Mouse (Mus musculus) retina, postnatal 1 day (tissue): ENCODE measurements around the gene Ppia.
"Not testable (repeated sequence)": the region's sequence is repeated elsewhere in the genome, so short reads cannot be mapped to it uniquely, and the experiment has no call there.

Experiments
- DNase-seq: peaks from one replicate; pipeline ENCODE4 v3.0.0-alpha.2; 2012

Ppia gene

GRCm38 (mm10) chr11:6404699-6405566, 10.3 kb upstream of the Ppia start:
- DNase-seq = no peak

DNA sequence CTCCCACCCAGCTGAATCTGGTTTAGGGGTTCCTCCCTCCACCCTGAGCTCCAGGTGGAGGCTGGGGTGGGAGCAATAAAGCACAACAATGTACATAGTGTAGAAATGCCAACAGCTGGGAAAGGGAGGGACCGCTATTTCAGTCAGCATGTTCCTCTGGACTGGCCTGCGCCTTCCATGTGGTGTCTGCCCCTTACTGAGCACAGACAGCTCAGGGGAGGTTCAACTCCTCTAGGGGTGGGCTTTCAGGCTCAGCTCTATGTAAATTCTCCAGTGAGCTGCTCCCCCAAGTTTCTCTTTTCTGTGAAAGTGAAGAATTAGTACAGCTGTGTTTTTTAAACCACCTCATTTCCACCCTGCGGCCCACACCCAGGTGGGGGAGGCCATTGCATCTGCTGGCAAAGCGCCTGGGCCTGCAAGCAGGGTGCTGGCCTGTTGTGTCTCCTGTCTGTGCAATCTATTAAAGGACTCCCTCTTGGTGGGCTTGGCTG, 9.6 kb upstream of the Ppia start:
- no peak for DNase-seq

- no peak for DNase-seq
Measured at GRCm38 (mm10) chr11:6406251-6407161, 8.7 kb upstream of the Ppia start.

DNA sequence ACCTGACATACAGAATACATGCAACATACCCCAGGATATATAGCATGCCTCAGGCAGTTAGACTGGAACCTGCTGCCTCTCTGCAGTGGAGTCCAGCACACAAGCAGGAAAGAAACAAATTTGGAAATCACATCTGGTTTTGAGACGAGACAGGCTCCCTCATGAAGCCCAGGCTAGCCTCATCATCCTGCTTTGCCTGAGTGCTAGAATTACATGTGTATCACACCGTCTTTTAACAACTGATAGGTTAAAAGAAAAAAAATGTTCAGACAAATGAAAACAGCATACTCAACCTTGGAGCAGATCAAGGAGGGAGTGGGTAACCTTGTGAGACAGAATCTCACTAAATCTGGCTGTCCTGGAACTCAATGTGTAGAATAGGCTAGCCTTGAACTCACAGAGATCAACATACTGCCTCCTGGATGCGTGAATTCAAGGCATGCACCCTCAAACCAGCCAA, 8.1 kb upstream of the Ppia start:
- no peak for DNase-seq

DNA sequence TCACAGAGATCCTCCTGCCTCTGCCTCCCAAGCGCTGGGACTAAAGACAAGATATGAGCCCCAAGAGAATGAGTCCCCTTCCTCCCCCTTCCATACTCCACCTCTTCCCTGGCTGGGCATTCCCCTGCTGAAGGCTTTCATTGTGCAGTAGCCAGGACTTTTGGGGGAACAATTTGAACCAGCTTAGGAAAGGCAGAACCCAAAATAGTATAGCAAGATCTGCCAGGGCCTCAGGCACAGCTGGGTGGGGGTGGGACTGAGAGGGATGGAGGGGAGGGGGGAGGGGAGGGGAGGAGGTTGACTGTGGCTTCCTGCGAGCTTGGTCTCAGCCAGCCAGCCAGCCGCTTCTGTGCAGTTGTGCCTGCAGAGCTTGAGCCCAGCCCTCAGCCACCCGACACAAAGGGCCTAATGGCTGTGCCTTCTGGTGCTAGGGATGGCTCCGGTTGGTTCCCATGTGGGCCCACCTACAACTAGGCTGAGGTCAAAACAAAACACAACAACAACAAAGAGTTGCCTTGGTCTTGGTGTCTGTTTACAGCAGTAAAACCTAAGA, 5.1 kb upstream of the Ppia start:
- DNase-seq = peak; percentile 10

DNA sequence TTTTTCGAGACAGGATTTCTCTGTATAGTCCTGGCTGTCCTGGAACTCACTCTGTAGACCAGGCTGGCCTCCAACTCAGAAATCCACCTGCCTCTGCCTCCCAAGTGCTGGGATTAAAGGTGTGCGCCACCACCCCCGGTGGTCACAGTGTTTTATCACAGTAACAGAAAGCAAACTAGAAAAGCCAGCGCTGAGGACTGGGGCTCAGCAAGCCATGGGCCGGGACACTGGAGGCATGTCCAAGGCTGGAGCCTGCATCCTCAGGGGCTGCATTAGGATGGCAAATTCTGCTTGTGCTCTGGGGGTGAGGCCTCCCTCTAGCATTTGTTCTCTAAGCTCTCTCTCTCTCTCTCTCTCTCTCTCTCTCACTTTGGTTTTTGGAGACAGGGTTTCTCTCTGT, 4.5 kb upstream of the Ppia start:
- not testable (repeated sequence) for DNase-seq

DNA sequence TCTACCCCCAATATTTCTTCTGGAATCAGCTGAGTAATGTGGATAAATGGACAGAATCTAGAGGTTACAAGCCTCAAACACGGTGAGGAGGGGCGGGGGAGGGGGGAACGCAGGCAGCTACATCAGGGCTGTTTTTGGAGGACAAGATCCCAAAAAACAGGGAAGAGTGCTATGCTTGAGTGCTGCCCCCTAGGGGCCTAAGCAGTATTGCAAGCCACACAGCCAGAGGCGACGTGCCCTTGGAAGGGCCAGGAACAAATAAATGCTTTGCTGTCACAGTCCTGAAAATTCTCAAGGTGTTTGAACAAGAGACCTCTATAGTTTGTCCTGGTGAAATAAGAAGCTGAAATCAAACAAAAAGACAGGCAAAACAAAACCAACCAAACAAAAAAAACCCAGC, 3.6 kb upstream of the Ppia start:
- DNase-seq = peak; percentile 80

GRCm38 (mm10) chr11:6413264-6413663, 2.0 kb upstream of the Ppia start:
- no peak for DNase-seq

DNA sequence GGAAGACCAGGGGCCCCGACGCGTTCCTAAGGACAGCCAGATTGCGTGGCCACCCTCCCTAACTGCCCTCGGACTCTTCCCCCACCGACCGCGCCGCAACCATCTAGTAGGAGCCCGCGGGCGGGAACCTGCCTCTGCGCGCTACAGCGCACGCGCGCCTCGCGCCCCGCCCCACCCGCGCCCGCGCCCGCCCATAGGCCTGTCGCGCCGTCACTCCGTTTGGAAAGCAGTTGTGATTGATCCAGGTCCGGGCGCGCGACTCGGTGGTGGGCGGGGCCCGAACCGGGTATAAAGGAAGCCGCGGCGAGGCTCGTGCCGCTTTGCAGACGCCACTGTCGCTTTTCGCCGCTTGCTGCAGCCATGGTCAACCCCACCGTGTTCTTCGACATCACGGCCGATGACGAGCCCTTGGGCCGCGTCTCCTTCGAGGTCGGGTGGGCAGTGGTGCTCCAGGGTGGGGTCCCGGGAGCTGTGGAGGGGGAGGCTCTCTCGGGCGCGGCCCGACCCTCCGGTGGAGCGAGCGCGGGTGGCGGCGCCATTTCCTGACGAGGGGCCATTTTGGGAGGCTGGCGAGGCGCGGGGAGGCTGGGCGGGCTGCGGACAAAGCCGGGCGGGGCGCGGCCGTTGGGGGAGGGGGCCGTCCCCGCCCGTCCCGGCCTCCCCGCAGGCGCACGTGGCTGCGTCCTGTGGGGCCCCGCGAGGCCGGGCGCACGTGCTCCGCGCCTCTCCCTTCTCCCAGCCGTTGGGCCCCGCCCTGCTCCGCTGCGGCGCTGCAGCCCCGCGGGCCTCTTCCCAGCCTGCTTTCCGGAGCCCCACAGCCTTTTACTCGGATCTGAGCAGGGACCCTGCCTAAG, 535 bp downstream of the Ppia start:
- peak; percentile 98 for DNase-seq

GRCm38 (mm10) chr11:6416405-6417034, 1.3 kb downstream of the Ppia start:
- DNase-seq = peak; percentile 87

GRCm38 (mm10) chr11:6417069-6417468, 1.8 kb downstream of the Ppia start:
- peak; percentile 18 for DNase-seq

DNA sequence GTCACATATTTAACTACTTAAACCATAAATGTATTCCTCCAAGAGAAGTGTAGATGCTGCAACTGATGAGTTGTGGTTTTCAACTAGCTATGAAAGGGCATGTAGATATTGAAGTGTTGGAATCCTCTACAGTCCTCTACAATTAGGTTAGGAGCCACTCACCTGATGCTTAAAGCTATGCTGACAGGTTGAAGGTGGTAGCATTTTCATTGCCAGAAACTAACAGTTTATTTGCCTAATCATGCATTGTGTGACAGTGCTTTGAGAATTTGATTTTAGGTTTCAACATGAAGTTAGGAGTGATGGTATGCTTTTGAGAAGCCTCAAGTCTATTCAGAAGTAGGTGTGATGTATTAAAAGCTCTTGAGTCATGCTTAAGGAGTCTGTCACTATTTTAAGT, 2.2 kb downstream of the Ppia start:
- no peak for DNase-seq

DNA sequence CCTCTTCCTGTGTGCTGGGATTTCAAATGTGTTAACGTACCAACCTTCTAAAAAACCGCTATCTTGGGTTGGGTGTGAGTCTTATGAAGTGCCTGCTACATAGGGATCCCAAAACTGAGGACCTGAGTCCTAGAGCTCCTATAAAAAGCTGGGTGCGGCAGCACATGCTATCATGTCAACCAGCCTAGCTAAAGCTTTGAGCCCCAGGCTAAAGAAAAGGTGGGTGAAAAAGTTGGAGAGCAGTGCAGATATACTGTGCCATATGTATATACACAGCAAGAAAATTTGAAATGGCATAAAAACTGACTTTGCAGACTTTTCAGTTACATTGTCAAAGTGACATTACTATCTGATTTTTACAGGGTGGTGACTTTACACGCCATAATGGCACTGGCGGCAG, 3.5 kb downstream of the Ppia start:
- no peak for DNase-seq

- DNase-seq = not testable (repeated sequence)
Measured at GRCm38 (mm10) chr11:6419156-6419555, 3.9 kb downstream of the Ppia start.

DNA sequence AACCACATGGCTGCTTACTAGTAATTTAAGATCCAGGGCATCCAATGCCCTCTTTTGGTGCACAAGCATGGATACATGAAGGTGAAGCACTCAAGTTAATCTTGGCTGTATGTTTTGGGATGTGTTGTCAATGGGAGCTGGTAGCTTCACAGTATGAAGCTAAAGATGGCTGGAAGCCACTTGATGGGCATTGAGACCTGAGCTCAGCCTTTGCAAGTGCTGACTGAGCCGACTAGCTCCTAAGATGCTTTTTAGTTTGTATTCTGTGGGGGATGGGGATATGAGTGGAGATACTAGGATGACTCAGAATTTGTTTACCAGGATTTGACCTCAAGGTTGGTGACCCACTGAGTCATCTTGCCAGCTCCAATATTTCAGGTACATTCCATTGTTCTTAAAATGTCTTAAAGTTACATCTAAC, 5.0 kb downstream of the Ppia start:
- no peak for DNase-seq

DNA sequence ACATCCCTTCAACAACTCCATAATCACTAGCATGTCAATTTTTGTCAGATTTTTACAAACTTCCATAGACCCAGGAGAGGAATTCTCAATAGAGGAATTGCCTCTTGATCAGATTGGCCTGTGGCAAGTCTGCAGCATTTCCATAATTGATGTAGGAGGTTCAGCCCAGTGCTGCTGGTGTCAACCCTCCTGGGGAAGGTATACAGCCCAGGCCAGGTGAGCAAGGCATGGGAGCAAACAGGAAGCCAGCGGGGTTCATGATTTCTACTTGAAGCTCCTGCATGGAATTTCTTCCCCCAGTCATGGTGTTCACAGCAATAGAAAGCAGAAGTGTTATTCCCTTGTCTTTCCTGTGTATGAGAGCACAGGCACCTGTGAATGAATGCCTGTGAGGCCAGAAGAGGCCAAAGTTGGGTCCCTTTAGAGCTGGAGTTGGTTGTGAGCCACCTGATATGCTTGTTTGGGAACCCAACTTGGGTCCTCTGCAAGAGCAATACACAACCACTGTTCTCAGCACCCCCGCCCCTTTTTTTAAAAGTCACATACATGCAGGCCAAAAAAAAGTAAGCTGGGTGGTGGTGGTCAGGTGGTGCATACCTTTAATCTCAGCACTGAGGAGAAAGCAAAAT, 5.6 kb downstream of the Ppia start:
- DNase-seq = no peak

DNA sequence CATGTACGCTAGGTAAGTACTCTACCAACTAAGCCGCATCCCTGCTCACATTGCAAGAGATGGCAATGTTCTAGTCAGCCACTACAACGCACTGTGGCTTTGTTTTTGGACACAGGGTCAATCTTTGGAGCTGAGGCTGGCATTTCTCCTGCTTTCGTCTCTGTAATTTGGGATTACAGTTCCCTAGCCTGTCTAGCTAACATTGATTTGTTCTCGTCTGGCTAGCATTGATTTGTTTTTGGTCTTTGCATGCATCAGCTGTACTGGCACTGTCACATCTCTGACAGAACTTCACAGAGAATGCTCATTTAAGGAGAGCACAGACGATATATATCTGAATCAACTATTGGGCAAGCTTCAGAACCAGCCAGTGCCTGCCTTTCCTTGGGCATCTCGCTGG, 14.9 kb downstream of the Ppia start:
- no peak for DNase-seq

DNA sequence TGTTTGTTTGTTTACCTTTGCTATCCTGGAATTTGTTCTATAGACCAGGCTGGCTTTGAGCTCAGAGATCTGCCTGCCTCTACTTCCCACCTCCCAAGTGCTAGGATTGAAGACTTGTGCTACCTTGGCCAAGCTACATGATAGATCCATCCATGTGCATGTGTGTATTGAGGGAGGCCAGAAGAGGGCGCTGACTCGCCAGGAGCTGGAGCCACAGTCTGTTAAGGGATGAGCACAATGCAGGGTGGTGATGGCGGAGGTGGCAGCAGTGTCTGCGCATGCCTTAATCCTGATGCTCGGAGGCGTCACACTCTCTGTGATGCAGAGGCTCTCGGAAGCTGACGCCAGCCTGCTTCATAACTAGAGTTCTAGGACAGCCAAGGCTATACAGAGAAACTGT, 21.2 kb downstream of the Ppia start:
- peak; percentile 67 for DNase-seq

- no peak for DNase-seq
Measured at GRCm38 (mm10) chr11:6437667-6438066, 22.4 kb downstream of the Ppia start.

GRCm38 (mm10) chr11:6440171-6440570, 24.9 kb downstream of the Ppia start:
- no peak for DNase-seq

GRCm38 (mm10) chr11:6442566-6442965, 27.3 kb downstream of the Ppia start:
- no peak for DNase-seq
